Mouse (Mus musculus) kidney, adult 2 months (tissue): Measurements from ENCODE around the gene Dgkb.

Experiments
- CTCF ChIP-seq: fragments of 200-500 bp; conservative IDR thresholded peaks from 2 replicates; pipeline ENCODE4 v1.5.1; 2011; ENCODE audit warnings: low read depth, mild to moderate bottlenecking, control low read depth, low read length, moderate library complexity, mixed read lengths; ENCODE audit not compliant: insufficient read depth, insufficient read length
- POLR2A ChIP-seq: fragments of 200-500 bp; IDR thresholded peaks from one replicate; pipeline ENCODE4 v1.6.1; 2011; ENCODE audit warnings: low read depth, low read length, control low read depth

- no peak for TF ChIP-seq CTCF
- TF ChIP-seq POLR2A, result no peak
Observed at GRCm38 (mm10) chr12:38088224-38088623, 270.7 kb downstream of the Dgkb start.
